Mouse (Mus musculus): ENCODE measurements around the gene Vmn1r40.

DNA sequence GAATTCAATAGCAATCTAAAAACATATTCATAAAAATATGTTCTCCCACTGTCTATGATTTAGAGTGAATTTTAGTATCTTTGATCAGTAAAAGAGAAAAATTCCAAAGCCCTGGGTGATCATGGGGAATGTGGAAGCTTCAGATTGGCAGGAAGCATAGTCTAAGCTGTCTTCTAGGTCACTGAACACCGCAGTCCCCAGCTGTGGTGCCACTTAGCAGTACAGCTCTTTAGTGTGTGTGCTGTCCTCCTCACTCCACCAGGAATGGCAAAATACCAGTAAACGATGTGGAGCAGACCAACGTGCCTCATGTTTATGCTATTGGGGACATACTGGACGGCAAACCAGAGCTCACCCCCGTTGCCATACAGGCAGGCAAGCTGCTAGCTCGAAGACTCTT, 37.8 kb upstream of the Vmn1r40 start:
- TF ChIP-seq CTCF (IDR thresholded peaks at IDR 0.05; ENCODE audit: extremely low read depth, insufficient read depth, low read length): no peak
- no peak for TF ChIP-seq POLR2A (IDR thresholded peaks at IDR 0.05; ENCODE audit: extremely low read depth, insufficient read depth, low read length)
